Mouse (Mus musculus) embryonic facial prominence, embryonic 10.5 days (tissue): ENCODE data around the gene Celsr2. TPM values are rescaled to one million over a fixed set of nuclear protein-coding genes. Genes with fewer than 3 reads are reported as not detected.

Experiments
- DNase-seq: peaks from one replicate; pipeline ENCODE4 v3.0.0-alpha.2; 2017; ENCODE audit warnings: low spot score
- H3K27ac ChIP-seq: fragments of 300-500 bp; sonication (generic); replicated peaks from 2 replicates; pipeline ENCODE4 v1.5.1; 2016; ENCODE audit warnings: mild to moderate bottlenecking
- H3K27me3 ChIP-seq: fragments of 300-500 bp; sonication (generic); replicated peaks from 2 replicates; pipeline ENCODE4 v1.6.1; 2016; ENCODE audit warnings: low read depth, mild to moderate bottlenecking; ENCODE audit not compliant: poor library complexity, severe bottlenecking
- H3K36me3 ChIP-seq: fragments of 300-500 bp; sonication (generic); replicated peaks from 2 replicates; pipeline ENCODE4 v1.6.1; 2016; ENCODE audit warnings: mild to moderate bottlenecking, moderate library complexity
- H3K4me1 ChIP-seq: fragments of 300-500 bp; sonication (generic); 2 replicates; pipeline ENCODE4 v1.6.1; 2016
- H3K4me3 ChIP-seq: fragments of 300-500 bp; sonication (generic); 2 replicates; pipeline ENCODE4 v1.5.1; 2016; ENCODE audit warnings: mild to moderate bottlenecking, moderate library complexity
- H3K9me3 ChIP-seq: fragments of 300-500 bp; sonication (generic); 2 replicates; pipeline ENCODE4 v1.6.1; 2016; ENCODE audit warnings: mild to moderate bottlenecking
- WGBS: fragments of 180-500 bp; shearing (Covaris S2); methylation state at CpG from one replicate; pipeline ENCODE4 v1.1.7; 2016; 5-methylcytosine and 5-hydroxymethylcytosine counted together
- polyA plus RNA-seq: library from polyadenylated mRNA; unstranded; fragments of >200 nt; fragmentation: Nextera tagmentation; extraction: Ambion mirVana; gene quantifications from 2 replicates; pipeline ENCODE4 v1.2.1, GENCODE M21; 2016

The Celsr2 gene
- polyA plus RNA-seq, 1 experiment from 2014 or later: 10.2 TPM

- Histone ChIP-seq H3K4me1 (peaks cover 38% of the 10 kb centered on the region), H3K27ac (peak overlapping the region; percentile 80), H3K9me3 (no peaks in the 10 kb centered on the region), H3K4me3 (peak overlapping the region; percentile 33), H3K36me3 (peaks cover 89% of the 10 kb centered on the region), H3K27me3 (no peaks in the 10 kb centered on the region)
- DNase-seq: peak; percentile 71
- 31% methylated on average over 18 of the region's 18 CpGs for WGBS
These were observed 18.0 kb upstream of the Celsr2 start for GRCm38 (mm10) chr3:108433188-108433880.

- Histone ChIP-seq H3K4me1 (peaks cover 38% of the 10 kb centered on the region), H3K27ac (peak overlapping the region; percentile 80), H3K36me3 (peaks cover 93% of the 10 kb centered on the region), H3K4me3 (no peak overlapping the region), H3K9me3 (no peaks in the 10 kb centered on the region), H3K27me3 (no peaks in the 10 kb centered on the region)
- DNase-seq: no peak
- 68% methylated on average over 13 of the region's 13 CpGs for WGBS
These were observed 17.3 kb upstream of the Celsr2 start for GRCm38 (mm10) chr3:108432542-108433187.

GRCm38 (mm10) chr3:108425624-108426018 lies 10.3 kb upstream of the Celsr2 start:
- Histone ChIP-seq H3K4me1 (peaks cover 35% of the 10 kb centered on the region), H3K9me3 (no peaks in the 10 kb centered on the region), H3K4me3 (no peak overlapping the region), H3K36me3 (peaks cover 56% of the 10 kb centered on the region), H3K27me3 (no peaks in the 10 kb centered on the region), H3K27ac (peak overlapping the region; percentile 61)
- no peak for DNase-seq
- 86% methylated on average over 6 of the region's 6 CpGs for WGBS

GRCm38 (mm10) chr3:108424944-108425623 lies 9.7 kb upstream of the Celsr2 start:
- H3K27ac ChIP-seq: peak overlapping the region; percentile 61
- H3K27me3 ChIP-seq: no peaks in the 10 kb centered on the region
- H3K9me3 ChIP-seq: no peaks in the 10 kb centered on the region
- H3K4me1 ChIP-seq: peaks cover 35% of the 10 kb centered on the region
- no peak overlapping the region for H3K4me3 ChIP-seq
- no peak for DNase-seq
- peaks cover 52% of the 10 kb centered on the region for H3K36me3 ChIP-seq
- 67% methylated on average over 7 of the region's 7 CpGs for WGBS

GRCm38 (mm10) chr3:108423844-108424801 lies 8.8 kb upstream of the Celsr2 start:
- 19% methylated on average over 11 of the region's 11 CpGs for WGBS
- Histone ChIP-seq H3K27ac (peak overlapping the region; percentile 60), H3K27me3 (no peaks in the 10 kb centered on the region), H3K9me3 (no peaks in the 10 kb centered on the region), H3K4me3 (peak overlapping the region; percentile 36), H3K4me1 (peaks cover 35% of the 10 kb centered on the region), H3K36me3 (peaks cover 42% of the 10 kb centered on the region)
- peak; percentile 58 for DNase-seq

GRCm38 (mm10) chr3:108423006-108423405 lies 7.7 kb upstream of the Celsr2 start:
- 43% methylated on average over 6 of the region's 6 CpGs for WGBS
- Histone ChIP-seq H3K9me3 (no peaks in the 10 kb centered on the region), H3K4me1 (peaks cover 35% of the 10 kb centered on the region), H3K27me3 (peaks cover 6% of the 10 kb centered on the region), H3K4me3 (no peak overlapping the region), H3K27ac (0 out of 2 replicates have a peak overlapping the region, but pooled peaks have one; percentile 19), H3K36me3 (peaks cover 31% of the 10 kb centered on the region)
- DNase-seq: no peak

GRCm38 (mm10) chr3:108415831-108416223 lies 475 bp upstream of the Celsr2 start:
- Histone ChIP-seq H3K36me3 (peaks cover 34% of the 10 kb centered on the region), H3K27me3 (peaks cover 42% of the 10 kb centered on the region), H3K4me1 (peaks cover 29% of the 10 kb centered on the region), H3K9me3 (peaks cover 25% of the 10 kb centered on the region), H3K27ac (peak overlapping the region; percentile 93), H3K4me3 (peak overlapping the region; percentile 82)
- under 1% methylated on average over 48 of the region's 48 CpGs for WGBS
- DNase-seq: peak; percentile 90

GRCm38 (mm10) chr3:108413634-108414360 lies 1.6 kb downstream of the Celsr2 start:
- peaks cover 48% of the 10 kb centered on the region for H3K36me3 ChIP-seq
- WGBS: 97% methylated on average over 35 of the region's 35 CpGs
- H3K4me3 ChIP-seq: peak overlapping the region; percentile 82; the same call in 1 of the 2 replicates
- H3K9me3 ChIP-seq: peaks cover 25% of the 10 kb centered on the region
- H3K27me3 ChIP-seq: peaks cover 42% of the 10 kb centered on the region
- H3K27ac ChIP-seq: no peak overlapping the region
- H3K4me1 ChIP-seq: peaks cover 46% of the 10 kb centered on the region
- DNase-seq: no peak

GRCm38 (mm10) chr3:108411754-108412121 lies 3.6 kb downstream of the Celsr2 start:
- Histone ChIP-seq H3K9me3 (peaks cover 25% of the 10 kb centered on the region), H3K4me1 (peaks cover 51% of the 10 kb centered on the region), H3K27me3 (peaks cover 23% of the 10 kb centered on the region), H3K36me3 (peaks cover 67% of the 10 kb centered on the region), H3K27ac (peak overlapping the region; percentile 86), H3K4me3 (peak overlapping the region; percentile 49)
- DNase-seq: no peak
- WGBS: 54% methylated on average over 8 of the region's 8 CpGs

DNA sequence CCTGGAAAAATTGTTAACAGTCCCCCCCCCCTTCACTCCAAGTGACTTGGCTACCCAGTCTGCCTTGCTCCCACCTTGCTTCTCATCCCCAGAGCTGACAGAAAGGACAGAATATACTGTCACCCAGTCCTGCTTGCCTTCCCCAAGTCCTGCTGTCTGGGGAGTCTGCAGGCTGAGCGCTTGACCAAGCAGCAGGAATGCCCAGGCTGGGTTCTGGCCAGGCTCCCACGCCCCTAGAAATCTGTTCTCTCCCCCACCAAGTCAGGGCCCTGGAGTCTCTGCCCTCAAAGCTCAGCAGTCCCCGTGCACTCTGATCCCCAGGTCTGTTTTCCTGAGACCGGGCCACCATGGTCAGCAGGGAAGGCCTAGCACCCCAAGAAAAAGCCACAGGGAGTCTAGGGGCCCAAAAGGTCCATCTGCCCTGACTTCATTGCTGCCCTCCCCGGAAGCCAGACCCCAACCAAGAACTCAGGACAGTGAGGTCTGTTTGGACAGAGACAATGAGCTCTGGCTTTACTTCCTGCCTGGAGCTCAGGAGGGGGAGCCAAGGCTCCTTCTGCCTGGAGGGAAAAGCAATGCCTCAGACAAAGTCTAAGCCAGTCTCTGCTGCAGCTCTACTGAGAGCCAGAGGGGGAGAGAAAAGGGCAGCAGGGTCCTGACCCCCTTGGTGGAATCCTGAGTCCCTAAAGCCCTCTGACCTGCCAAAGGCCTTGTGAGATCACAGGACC lies 4.2 kb downstream of the Celsr2 start:
- WGBS: 31% methylated on average over 5 of the region's 5 CpGs
- no peak for DNase-seq
- Histone ChIP-seq H3K9me3 (peaks cover 25% of the 10 kb centered on the region), H3K27me3 (peaks cover 18% of the 10 kb centered on the region), H3K4me3 (peak overlapping the region; percentile 49), H3K27ac (peak overlapping the region; percentile 86), H3K4me1 (peaks cover 57% of the 10 kb centered on the region), H3K36me3 (peaks cover 72% of the 10 kb centered on the region)

GRCm38 (mm10) chr3:108410359-108410714 lies 5.0 kb downstream of the Celsr2 start:
- H3K4me3 ChIP-seq: peak overlapping the region; percentile 49
- H3K9me3 ChIP-seq: peaks cover 25% of the 10 kb centered on the region
- H3K36me3 ChIP-seq: peaks cover 78% of the 10 kb centered on the region
- peak overlapping the region; percentile 86 for H3K27ac ChIP-seq
- peaks cover 14% of the 10 kb centered on the region for H3K27me3 ChIP-seq
- peaks cover 57% of the 10 kb centered on the region for H3K4me1 ChIP-seq
- peak; percentile 52 for DNase-seq
- 11% methylated on average over 5 of the region's 5 CpGs for WGBS
